Mouse (Mus musculus) neural tube, embryonic 12.5 days (tissue): ENCODE data around the gene Slc8b1. TPM values are rescaled to one million over a fixed set of nuclear protein-coding genes. Genes with fewer than 3 reads are reported as not detected.
A peak's percentile ranks its signal among the peaks of the same experiment; 100 is the strongest.

Experiments used
- ATAC-seq: fragments of 200-750 bp; cut with Nextera tagmentation; 2 replicates; pipeline ENCODE4 v1.8.0; 2017; ENCODE audit warnings: low read depth, mild to moderate bottlenecking, moderate TSS enrichment, moderate library complexity; ENCODE audit not compliant: low FRiP score
- H3K27ac ChIP-seq: fragments of 300-500 bp; sonication (generic); 2 replicates; pipeline ENCODE4 v1.5.1; 2016
- H3K27me3 ChIP-seq: fragments of 300-500 bp; sonication (generic); replicated peaks from 2 replicates; pipeline ENCODE4 v1.6.1; 2016; ENCODE audit warnings: mild to moderate bottlenecking
- H3K36me3 ChIP-seq: fragments of 300-500 bp; sonication (generic); 2 replicates; pipeline ENCODE4 v1.6.1; 2016; ENCODE audit warnings: mild to moderate bottlenecking
- H3K4me1 ChIP-seq: fragments of 300-500 bp; sonication (generic); 2 replicates; pipeline ENCODE4 v1.6.1; 2016
- H3K4me2 ChIP-seq: fragments of 300-500 bp; sonication (generic); replicated peaks from 2 replicates; pipeline ENCODE4 v1.6.1; 2016; ENCODE audit warnings: mild to moderate bottlenecking
- H3K4me3 ChIP-seq: fragments of 300-500 bp; sonication (generic); 2 replicates; pipeline ENCODE4 v1.5.1; 2016
- H3K9ac ChIP-seq: fragments of 300-500 bp; sonication (generic); 2 replicates; pipeline ENCODE4 v1.6.1; 2016; ENCODE audit warnings: mild to moderate bottlenecking
- H3K9me3 ChIP-seq: fragments of 300-500 bp; sonication (generic); 2 replicates; pipeline ENCODE4 v1.6.1; 2016; ENCODE audit warnings: mild to moderate bottlenecking
- WGBS: fragments of 180-500 bp; shearing (Covaris S2); methylation state at CpG from one replicate; pipeline ENCODE4 v1.1.7; 2016; 5-methylcytosine and 5-hydroxymethylcytosine counted together
- polyA plus RNA-seq: library from polyadenylated mRNA; unstranded; fragments of >200 nt; fragmentation: Nextera tagmentation; extraction: Ambion mirVana; gene quantifications from 2 replicates; pipeline ENCODE4 v1.2.1, GENCODE M21; 2016

The Slc8b1 gene
- polyA plus RNA-seq, 1 experiment from 2014 or later: 6.9 TPM

GRCm38 (mm10) chr5:120534686-120535075, 23.7 kb downstream of the Slc8b1 start:
- Histone ChIP-seq H3K36me3 (peaks cover 17% of the 10 kb centered on the region), H3K4me2 (0 out of 2 replicates have a peak overlapping the region, but pooled peaks have one; percentile 2), H3K9me3 (no peaks in the 10 kb centered on the region), H3K9ac (no peak overlapping the region), H3K27me3 (no peaks in the 10 kb centered on the region), H3K4me3 (no peak overlapping the region), H3K27ac (no peak overlapping the region), H3K4me1 (peaks cover 18% of the 10 kb centered on the region)
- 24% methylated on average over 2 of the region's 2 CpGs for WGBS
- no peak for ATAC-seq

- Histone ChIP-seq H3K36me3 (peaks cover 30% of the 10 kb centered on the region), H3K27ac (no peak overlapping the region), H3K9me3 (no peaks in the 10 kb centered on the region), H3K4me1 (peaks cover 18% of the 10 kb centered on the region), H3K27me3 (no peaks in the 10 kb centered on the region), H3K4me3 (no peak overlapping the region), H3K4me2 (no peak overlapping the region), H3K9ac (no peak overlapping the region)
- no peak for ATAC-seq
- 77% methylated on average over 13 of the region's 13 CpGs for whole genome bisulfite sequencing
These were observed 25.1 kb downstream of the Slc8b1 start for GRCm38 (mm10) chr5:120536046-120536445.

GRCm38 (mm10) chr5:120536632-120537031, 25.7 kb downstream of the Slc8b1 start:
- Histone ChIP-seq H3K27ac (no peak overlapping the region), H3K4me2 (no peak overlapping the region), H3K9ac (no peak overlapping the region), H3K27me3 (no peaks in the 10 kb centered on the region), H3K36me3 (peaks cover 35% of the 10 kb centered on the region), H3K9me3 (no peaks in the 10 kb centered on the region), H3K4me3 (no peak overlapping the region), H3K4me1 (peaks cover 18% of the 10 kb centered on the region)
- ATAC-seq: no peak
- WGBS: 75% methylated on average over 5 of the region's 5 CpGs

GRCm38 (mm10) chr5:120548236-120548850, 37.4 kb downstream of the Slc8b1 start:
- no peak overlapping the region for H3K27ac ChIP-seq
- ATAC-seq: no peak
- no peaks in the 10 kb centered on the region for H3K4me1 ChIP-seq
- 63% methylated on average over 11 of the region's 11 CpGs for WGBS
- H3K4me3 ChIP-seq: no peak overlapping the region
- no peaks in the 10 kb centered on the region for H3K9me3 ChIP-seq
- H3K9ac ChIP-seq: no peak overlapping the region
- no peak overlapping the region for H3K4me2 ChIP-seq
- peaks cover 42% of the 10 kb centered on the region for H3K36me3 ChIP-seq
- no peaks in the 10 kb centered on the region for H3K27me3 ChIP-seq

GRCm38 (mm10) chr5:120550137-120550536, 39.2 kb downstream of the Slc8b1 start:
- Histone ChIP-seq H3K36me3 (peaks cover 47% of the 10 kb centered on the region), H3K9me3 (no peaks in the 10 kb centered on the region)
- whole genome bisulfite sequencing: 89% methylated on average over 5 of the region's 5 CpGs

GRCm38 (mm10) chr5:120550673-120551072, 39.7 kb downstream of the Slc8b1 start:
- Histone ChIP-seq H3K4me3 (no peak overlapping the region), H3K4me2 (no peak overlapping the region), H3K27ac (no peak overlapping the region), H3K27me3 (no peaks in the 10 kb centered on the region), H3K36me3 (peaks cover 52% of the 10 kb centered on the region), H3K9ac (no peak overlapping the region), H3K9me3 (no peaks in the 10 kb centered on the region), H3K4me1 (no peaks in the 10 kb centered on the region)
- no peak for ATAC-seq
- 95% methylated on average over 5 of the region's 5 CpGs for WGBS

More at GRCm38 (mm10) chr5:120550137-120550536, 39.2 kb downstream of the Slc8b1 start:
- no peak for ATAC-seq
- H3K9ac ChIP-seq: no peak overlapping the region
- H3K27me3 ChIP-seq: no peaks in the 10 kb centered on the region
- no peaks in the 10 kb centered on the region for H3K4me1 ChIP-seq
- H3K4me2 ChIP-seq: no peak overlapping the region
- H3K4me3 ChIP-seq: no peak overlapping the region
- H3K27ac ChIP-seq: no peak overlapping the region

GRCm38 (mm10) chr5:120555871-120556270, 44.9 kb downstream of the Slc8b1 start:
- no peak overlapping the region for H3K27ac ChIP-seq
- peaks cover 27% of the 10 kb centered on the region for H3K4me1 ChIP-seq
- peaks cover 52% of the 10 kb centered on the region for H3K36me3 ChIP-seq
- H3K27me3 ChIP-seq: no peaks in the 10 kb centered on the region
- no peak overlapping the region for H3K4me2 ChIP-seq
- WGBS: 82% methylated on average over 24 of the region's 24 CpGs
- ATAC-seq: no peak
- no peak overlapping the region for H3K9ac ChIP-seq
- no peaks in the 10 kb centered on the region for H3K9me3 ChIP-seq
- H3K4me3 ChIP-seq: no peak overlapping the region

GRCm38 (mm10) chr5:120558041-120558440, 47.1 kb downstream of the Slc8b1 start:
- Histone ChIP-seq H3K4me1 (peaks cover 36% of the 10 kb centered on the region), H3K36me3 (peaks cover 40% of the 10 kb centered on the region), H3K4me2 (no peak overlapping the region), H3K27ac (no peak overlapping the region), H3K27me3 (no peaks in the 10 kb centered on the region), H3K9me3 (no peaks in the 10 kb centered on the region), H3K9ac (no peak overlapping the region), H3K4me3 (no peak overlapping the region)
- ATAC-seq: no peak
- WGBS: 78% methylated on average over 8 of the region's 8 CpGs

- WGBS: 75% methylated on average over 14 of the region's 14 CpGs
- Histone ChIP-seq H3K4me1 (peaks cover 44% of the 10 kb centered on the region), H3K27ac (no peak overlapping the region)
These were observed 47.8 kb downstream of the Slc8b1 start for GRCm38 (mm10) chr5:120558762-120559161.

GRCm38 (mm10) chr5:120560129-120560615, 49.2 kb downstream of the Slc8b1 start:
- Histone ChIP-seq H3K27ac (peak overlapping the region; percentile 62), H3K4me2 (peak overlapping the region; percentile 32), H3K4me1 (peaks cover 56% of the 10 kb centered on the region), H3K9ac (no peak overlapping the region), H3K36me3 (peaks cover 21% of the 10 kb centered on the region), H3K9me3 (no peaks in the 10 kb centered on the region), H3K4me3 (no peak overlapping the region), H3K27me3 (no peaks in the 10 kb centered on the region)
- ATAC-seq: no peak
- WGBS: 53% methylated on average over 9 of the region's 9 CpGs

More at GRCm38 (mm10) chr5:120558762-120559161, 47.8 kb downstream of the Slc8b1 start:
- no peak overlapping the region for H3K4me3 ChIP-seq
- peaks cover 33% of the 10 kb centered on the region for H3K36me3 ChIP-seq
- no peaks in the 10 kb centered on the region for H3K9me3 ChIP-seq
- peak overlapping the region; percentile 18 for H3K4me2 ChIP-seq
- H3K9ac ChIP-seq: no peak overlapping the region
- ATAC-seq: no peak
- H3K27me3 ChIP-seq: no peaks in the 10 kb centered on the region

- Histone ChIP-seq H3K36me3 (peaks cover 15% of the 10 kb centered on the region), H3K4me3 (no peak overlapping the region)
These were observed 49.8 kb downstream of the Slc8b1 start for GRCm38 (mm10) chr5:120560616-120561311.

More at GRCm38 (mm10) chr5:120560616-120561311, 49.8 kb downstream of the Slc8b1 start:
- Histone ChIP-seq H3K9me3 (no peaks in the 10 kb centered on the region), H3K4me2 (peak overlapping the region; percentile 37), H3K27ac (no peak overlapping the region), H3K27me3 (no peaks in the 10 kb centered on the region), H3K9ac (no peak overlapping the region), H3K4me1 (peaks cover 62% of the 10 kb centered on the region)
- 7% methylated on average over 16 of the region's 16 CpGs for WGBS
- no peak; the same call in 1 of the 2 replicates for ATAC-seq
